Mouse (Mus musculus) neural tube, embryonic 14.5 days (tissue): ENCODE results near the gene Ece2. TPM values are rescaled to one million over a fixed set of nuclear protein-coding genes. Genes with fewer than 3 reads are reported as not detected.

Source experiments
- ATAC-seq: fragments of 200-750 bp; cut with Nextera tagmentation; 2 replicates; pipeline ENCODE4 v1.8.0; 2017; ENCODE audit warnings: low read depth, mild to moderate bottlenecking, moderate TSS enrichment, moderate library complexity
- H3K27ac ChIP-seq: fragments of 300-500 bp; sonication (generic); 2 replicates; pipeline ENCODE4 v1.5.1; 2014; ENCODE audit warnings: low read depth, mild to moderate bottlenecking, control low read depth, low read length, moderate library complexity, mixed read lengths
- H3K27me3 ChIP-seq: fragments of 300-500 bp; sonication (generic); 2 replicates; pipeline ENCODE4 v1.6.1; 2014; ENCODE audit warnings: low read length; ENCODE audit not compliant: control insufficient read depth, insufficient read depth
- H3K36me3 ChIP-seq: fragments of 300-500 bp; sonication (generic); 2 replicates; pipeline ENCODE4 v1.6.1; 2014; ENCODE audit warnings: low read length, mixed read lengths; ENCODE audit not compliant: control insufficient read depth, insufficient read depth
- H3K4me1 ChIP-seq: fragments of 300-500 bp; sonication (generic); 2 replicates; pipeline ENCODE4 v1.6.1; 2014; ENCODE audit warnings: low read length; ENCODE audit not compliant: control insufficient read depth, insufficient read depth
- H3K4me2 ChIP-seq: fragments of 300-500 bp; sonication (generic); 2 replicates; pipeline ENCODE4 v1.6.1; 2014; ENCODE audit warnings: mild to moderate bottlenecking, low read depth, low read length, control low read depth
- H3K4me3 ChIP-seq: fragments of 300-500 bp; sonication (generic); 2 replicates; pipeline ENCODE4 v1.5.1; 2014; ENCODE audit warnings: low read depth, low read length, control low read depth, mixed read lengths
- H3K9ac ChIP-seq: fragments of 300-500 bp; sonication (generic); replicated peaks from 2 replicates; pipeline ENCODE4 v1.6.1; 2014; ENCODE audit warnings: low read depth, mild to moderate bottlenecking, control low read depth, low read length, mixed read lengths
- H3K9me3 ChIP-seq: fragments of 300-500 bp; sonication (generic); 2 replicates; pipeline ENCODE4 v1.6.1; 2016; ENCODE audit warnings: low read length; ENCODE audit not compliant: control insufficient read depth
- WGBS: fragments of 180-500 bp; shearing (Covaris S2); extraction: QIAGEN DNeasy Blood & Tissue Kit; methylation state at CpG from one replicate; pipeline ENCODE4 v1.1.7; 2014; 5-methylcytosine and 5-hydroxymethylcytosine counted together
- microRNA counts: library from miRNA; unstranded; fragments of <30 nt; microRNA quantifications from one replicate; lab custom pipeline; 2016
- microRNA-seq: library from miRNA; unstranded; fragments of <30 nt; microRNA quantifications from one replicate; pipeline ENCODE4, GENCODE M21; 2016
- polyA plus RNA-seq: library from polyadenylated mRNA; unstranded; fragments of >200 nt; fragmentation: Nextera tagmentation; extraction: Ambion mirVana; gene quantifications from 2 replicates; pipeline ENCODE4 v1.2.1, GENCODE M21; 2014

Ece2 gene
- polyA plus RNA-seq, 1 experiment from 2014 or later, result 16.4 TPM

DNA sequence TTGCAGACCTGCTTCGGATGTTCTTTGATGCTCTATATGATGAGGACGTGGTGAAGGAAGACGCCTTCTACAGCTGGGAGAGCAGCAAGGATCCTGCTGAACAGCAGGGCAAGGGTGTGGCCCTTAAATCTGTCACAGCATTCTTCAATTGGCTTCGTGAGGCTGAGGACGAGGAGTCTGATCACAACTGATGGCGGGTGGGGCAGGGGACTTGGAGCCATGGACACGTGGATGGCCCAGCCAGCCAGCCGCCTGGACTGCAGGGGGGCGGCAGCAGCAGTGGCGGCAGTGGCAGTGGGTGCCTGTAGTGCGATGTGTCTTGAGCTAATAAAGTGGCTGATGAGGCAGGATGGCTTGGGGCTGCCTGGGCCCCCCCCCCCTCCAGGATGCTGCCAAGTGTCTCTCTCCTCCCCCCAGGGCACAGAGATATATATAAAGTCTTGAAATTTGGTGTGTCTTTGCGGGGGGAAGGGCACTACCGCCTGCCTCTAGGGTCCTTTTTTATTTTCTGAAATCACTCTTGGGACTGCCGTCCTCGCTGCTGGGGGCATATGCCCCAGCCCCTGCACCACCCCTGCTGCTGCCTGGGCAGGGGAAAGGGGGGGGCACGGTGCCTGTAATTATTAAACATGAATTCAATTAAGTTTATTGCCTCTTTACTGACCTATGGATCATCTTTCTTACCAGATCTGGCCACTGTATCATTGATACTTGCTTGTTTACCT, 62.8 kb downstream of the Ece2 start:
- Histone ChIP-seq H3K27me3 (no peaks in the 10 kb centered on the region), H3K4me1 (peaks cover 35% of the 10 kb centered on the region), H3K4me3 (no peak overlapping the region), H3K9ac (no peak overlapping the region), H3K27ac (peak overlapping the region; percentile 94), H3K36me3 (peaks cover 31% of the 10 kb centered on the region), H3K4me2 (peak overlapping the region; percentile 86), H3K9me3 (no peaks in the 10 kb centered on the region)
- no peak for ATAC-seq
- WGBS, result 35% methylated on average over 16 of the region's 16 CpGs

DNA sequence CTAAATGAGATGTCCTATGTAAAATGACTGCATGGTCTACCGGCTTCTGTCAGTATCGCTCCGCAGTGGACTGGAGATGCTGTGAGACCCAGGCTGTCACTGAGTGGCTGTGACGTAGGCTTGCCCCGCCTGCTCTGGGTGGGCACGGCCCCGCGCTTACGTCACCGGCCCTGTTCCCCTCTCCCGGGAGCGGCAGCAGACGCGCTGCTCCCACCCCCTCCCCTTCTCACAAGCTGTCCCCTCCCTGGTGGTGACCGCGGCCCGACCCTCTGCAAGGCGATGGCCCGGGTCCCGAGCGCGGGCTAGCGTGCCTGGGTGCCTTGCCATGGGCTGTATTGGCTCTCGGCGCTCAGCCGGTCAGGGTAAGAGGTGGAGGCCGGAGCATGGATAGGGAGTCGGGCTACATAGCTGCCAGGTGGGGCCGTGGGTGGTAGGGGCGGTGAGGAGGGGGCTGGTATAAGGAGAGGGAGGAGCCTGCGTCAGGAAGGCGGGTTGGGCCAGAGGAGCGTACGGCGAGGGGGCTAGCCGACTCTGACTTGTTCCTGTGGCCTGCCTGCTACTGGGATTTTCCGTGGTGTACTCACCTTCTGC, 63.6 kb downstream of the Ece2 start, which contains the start of gene Fam131a:
Fam131a (plus strand) TSS at position 131 of the 591 bp plus-strand sequence.
- H3K27ac ChIP-seq, result peak within 1 kb of the TSS; percentile 94
- peaks cover 23% of the 10 kb centered on the region for H3K36me3 ChIP-seq
- H3K9me3 ChIP-seq, result no peaks in the 10 kb centered on the region
- H3K4me1 ChIP-seq, result peaks cover 35% of the 10 kb centered on the region
- peak within 1 kb of the TSS; percentile 59 for H3K4me3 ChIP-seq
- WGBS, result under 1% methylated on average over 35 of the region's 37 CpGs
- no peaks in the 10 kb centered on the region for H3K27me3 ChIP-seq
- H3K9ac ChIP-seq, result peak within 1 kb of the TSS; percentile 74
- peak within 1 kb of the TSS; percentile 86 for H3K4me2 ChIP-seq
- ATAC-seq, result peak; percentile 94

DNA sequence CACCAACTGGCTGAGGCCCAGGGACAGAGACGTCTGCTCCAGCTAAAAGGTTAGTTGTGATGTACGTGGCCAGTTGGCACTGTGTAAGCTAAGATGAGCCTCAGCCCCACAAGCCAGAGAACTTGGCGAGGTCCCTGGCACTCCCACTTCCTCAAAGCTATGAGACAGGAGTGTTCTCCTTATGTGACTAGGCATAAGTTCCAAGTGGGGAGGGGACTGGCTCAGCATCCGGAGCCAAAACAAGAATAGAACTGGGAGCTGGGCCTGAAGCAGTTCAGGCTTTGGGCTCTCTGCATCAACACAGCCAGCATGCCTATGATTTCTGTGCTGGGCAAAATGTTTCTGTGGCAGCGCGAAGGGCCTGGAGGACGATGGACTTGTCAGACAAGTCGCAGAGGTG, 65.2 kb downstream of the Ece2 start:
- Histone ChIP-seq H3K9ac (no peak overlapping the region), H3K4me1 (peaks cover 35% of the 10 kb centered on the region), H3K4me3 (no peak overlapping the region), H3K4me2 (no peak overlapping the region; the same call in 1 of the 2 replicates), H3K36me3 (peaks cover 17% of the 10 kb centered on the region), H3K27me3 (no peaks in the 10 kb centered on the region), H3K27ac (peak overlapping the region; percentile 10; the same call in 1 of the 2 replicates), H3K9me3 (no peaks in the 10 kb centered on the region)
- no peak for ATAC-seq
- 73% methylated on average over 8 of the region's 8 CpGs for WGBS

DNA sequence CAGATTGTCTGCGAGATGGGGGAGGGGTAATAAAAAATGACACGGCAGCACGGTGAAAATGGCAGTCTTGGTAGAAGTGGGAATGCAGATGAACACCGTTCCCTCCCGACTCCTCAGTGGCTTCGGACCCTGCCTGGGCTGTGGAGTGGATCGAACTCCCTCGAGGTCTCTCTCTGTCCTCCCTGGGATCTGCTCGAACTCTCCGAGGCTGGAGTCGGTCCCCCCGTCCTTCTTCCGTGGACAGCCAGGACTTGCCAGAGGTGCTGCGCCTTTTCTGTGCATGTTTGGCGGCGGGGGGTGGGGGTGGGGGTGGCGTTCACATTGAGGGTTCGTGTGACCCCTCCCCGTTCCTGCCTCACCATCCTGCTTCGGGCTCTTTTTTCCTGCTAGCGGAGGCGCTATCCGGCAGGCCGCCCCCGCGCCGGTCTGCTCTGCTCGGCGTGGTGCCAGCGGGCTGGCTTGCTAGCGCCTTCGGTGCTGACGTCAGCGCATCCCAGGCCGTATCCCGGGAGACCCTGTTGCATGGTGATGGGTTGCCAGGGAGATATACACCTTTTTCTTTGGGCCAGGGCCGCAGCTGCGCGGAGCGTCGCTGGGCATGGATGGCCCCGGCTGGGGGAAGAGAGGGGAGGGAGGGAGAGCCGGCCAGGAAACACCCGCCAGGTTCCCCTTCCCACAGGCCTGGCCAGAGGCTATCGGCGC, 66.1 kb downstream of the Ece2 start:
- Histone ChIP-seq H3K4me1 (peaks cover 35% of the 10 kb centered on the region), H3K4me3 (peak overlapping the region; percentile 41)

More for the DNA sequence above, 66.1 kb downstream of the Ece2 start:
- Histone ChIP-seq H3K9me3 (no peaks in the 10 kb centered on the region), H3K4me2 (peak overlapping the region; percentile 76), H3K36me3 (peaks cover 17% of the 10 kb centered on the region), H3K27me3 (no peaks in the 10 kb centered on the region), H3K9ac (peak overlapping the region; percentile 50), H3K27ac (peak overlapping the region; percentile 73)
- WGBS, result under 1% methylated on average over 46 of the region's 46 CpGs
- peak; percentile 72 for ATAC-seq

MicroRNAs within 50 kb of the gene (microRNA counts, 519-probe panel; counts per million panel counts)
- microRNA mmu-miR-1224 (lab: Ali Mortazavi, UCI), result 2,817 counts per million, percentile 18 among the panel's probes with 10 or more counts

Small RNA genes lying within 50 kb of the gene (microRNA-seq; reads per million reads assigned to microRNA genes)
- gene Mir1224, result 44.9 reads per million, percentile 34 among the genes with 10 or more reads in this experiment

Other genes with a start within 250 kb of the Ece2 start
- gene Abcc5, start 203.4 kb upstream of the Ece2 start, polyA plus RNA-seq, result 149 and 173 TPM in 2 replicates
- 84.9 and 108 TPM in 2 replicates for gene Eif2b5, start 131.0 kb upstream of the Ece2 start, polyA plus RNA-seq
- gene Dvl3, start 112.8 kb upstream of the Ece2 start, polyA plus RNA-seq, result 39.7 and 40.6 TPM in 2 replicates
- 1,186 and 1,271 TPM in 2 replicates for gene Ap2m1, start 94.3 kb upstream of the Ece2 start, polyA plus RNA-seq
- gene Abcf3, start 81.3 kb upstream of the Ece2 start, polyA plus RNA-seq, result 72.6 and 82.2 TPM in 2 replicates
- 27.1 and 40.4 TPM in 2 replicates for gene Vwa5b2, start 40.4 kb upstream of the Ece2 start, polyA plus RNA-seq
- gene Eef1akmt4, start 18.2 kb upstream of the Ece2 start, polyA plus RNA-seq, result 9.9 and 10.5 TPM in 2 replicates
- not detected in 2 replicates for gene Gm49333, start 18.2 kb upstream of the Ece2 start, polyA plus RNA-seq
- gene Alg3, start 18.1 kb upstream of the Ece2 start, polyA plus RNA-seq, result 43.7 and 44.6 TPM in 2 replicates
- gene Camk2n2, start 8.5 kb upstream of the Ece2 start, polyA plus RNA-seq, result 48.8 and 69.4 TPM in 2 replicates
- 314 and 366 TPM in 2 replicates for gene Psmd2, start 21.8 kb downstream of the Ece2 start, polyA plus RNA-seq
- gene Eif4g1, start 38.5 kb downstream of the Ece2 start, polyA plus RNA-seq, result 112 and 134 TPM in 2 replicates
- 42.5 and 48.2 TPM in 2 replicates for gene Fam131a, start 63.4 kb downstream of the Ece2 start, polyA plus RNA-seq
- gene Polr2h, start 87.8 kb downstream of the Ece2 start, polyA plus RNA-seq, result 91.4 and 100 TPM in 2 replicates
- 30.7 and 31.3 TPM in 2 replicates for gene Clcn2, start 87.9 kb downstream of the Ece2 start, polyA plus RNA-seq
- 6.6 and 7.0 TPM in 2 replicates for gene Chrd, start 103.3 kb downstream of the Ece2 start, polyA plus RNA-seq
- gene Thpo, start 104.7 kb downstream of the Ece2 start, polyA plus RNA-seq, result 0.99 and 1.6 TPM in 2 replicates